Mouse (Mus musculus): ENCODE data around the gene Jun. TPM values are rescaled to one million over a fixed set of nuclear protein-coding genes. Genes with fewer than 3 reads are reported as not detected.
A peak's percentile ranks its signal among the peaks of the same experiment; 100 is the strongest.

Jun gene
- total RNA-seq (2021), result 100 to 1,000 TPM in 1 of 2 experiments, 10 to 100 TPM in 1; 98.7 to 101 TPM
- long read RNA-seq, experiment 1, transcript Jun-201 (1 exons, 3,189 nt), result major isoform, 64 of 66 reads
- long read RNA-seq, experiment 1, partial matches to known transcripts, result 0 of 66 reads
- long read RNA-seq, experiment 1, other reads (novel, unspliced or antisense), result 2 of 66 reads
- long read RNA-seq, experiment 2, transcript Jun-201 (1 exons, 3,189 nt), result major isoform, 86 of 86 reads
- long read RNA-seq, experiment 2, partial matches to known transcripts, result 0 of 86 reads
- long read RNA-seq, experiment 2, other reads (novel, unspliced or antisense), result 0 of 86 reads

DNA sequence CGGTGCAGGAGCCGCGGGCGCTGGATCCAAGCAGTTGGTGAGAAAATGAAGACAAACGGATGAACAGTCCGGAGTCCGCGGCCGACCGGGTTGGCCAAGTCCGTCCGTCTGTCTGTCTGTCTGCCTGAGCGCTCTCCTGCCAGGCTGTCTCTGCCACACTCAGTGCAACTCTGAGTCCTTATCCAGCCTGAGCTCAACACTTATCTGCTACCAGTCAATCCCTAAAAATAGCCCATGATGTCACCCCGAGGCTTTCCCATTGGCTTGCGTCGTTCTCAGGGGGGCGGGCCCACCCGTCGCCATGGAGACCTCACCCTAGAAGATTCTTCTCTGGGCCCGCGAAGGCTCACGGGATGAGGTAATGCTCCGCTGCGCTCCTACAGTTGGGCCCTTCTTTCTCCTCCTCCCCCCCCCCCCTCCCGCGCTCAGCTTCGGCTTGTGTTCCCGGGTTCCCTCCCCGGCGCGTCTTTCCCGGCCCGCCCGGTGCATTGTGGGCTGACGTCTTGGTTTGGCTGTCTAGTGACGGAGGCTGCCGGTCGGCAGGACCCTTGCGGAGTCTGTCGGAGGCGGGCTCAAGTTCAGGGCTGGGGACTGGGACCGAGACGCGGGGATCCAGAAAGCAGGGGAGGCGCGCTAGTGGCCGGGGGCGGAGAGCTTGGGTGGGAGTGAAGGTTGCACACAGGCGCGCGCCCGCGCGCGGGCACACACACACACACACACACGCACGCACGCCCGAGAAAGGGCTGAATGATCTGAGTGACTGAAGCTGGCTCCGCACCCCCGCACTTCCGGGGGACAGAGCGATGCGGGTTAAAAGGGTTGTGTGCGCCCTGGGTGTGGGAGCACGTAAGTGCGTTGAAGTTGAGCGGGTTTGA is at the start of gene Jun:
Gene Jun (minus strand): TSS at position 198 of the 875 bp plus-strand sequence.
- TF ChIP-seq CTCF (conservative IDR thresholded peaks at IDR 0.05), result no peak
- peak; percentile 100 for DNase-seq (ENCODE audit: low spot score in 2 of 2)

DNA sequence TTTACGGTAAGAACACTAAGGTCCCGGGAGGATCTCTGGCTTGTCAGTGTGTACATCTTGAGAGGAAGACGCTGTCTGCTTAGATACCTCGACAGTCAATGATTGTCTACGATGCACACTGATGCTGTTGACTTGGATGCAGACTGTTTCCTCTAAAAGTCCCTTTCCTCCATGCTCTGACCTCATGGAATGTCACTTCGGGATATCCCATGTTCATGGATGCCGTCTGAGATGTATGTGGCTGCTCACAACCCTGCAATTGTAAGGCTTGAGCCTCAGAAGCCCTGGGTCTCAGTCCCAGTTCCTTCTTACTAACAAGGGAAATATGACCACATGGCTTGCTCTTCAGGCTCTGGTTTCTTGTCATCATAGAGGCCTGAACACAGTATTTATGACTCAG is 49.7 kb upstream of the Jun start:
- DNase-seq (ENCODE audit: low spot score in 2 of 2), result no peak
- Histone ChIP-seq H3K27ac (no peak overlapping the region), H3K4me3 (no peak overlapping the region)
- TF ChIP-seq CTCF (conservative IDR thresholded peaks at IDR 0.05), result no peak

More for the DNA sequence above, at the start of gene Jun:
- H3K4me3 ChIP-seq, result peak within 1 kb of the TSS; percentile 86
- H3K27ac ChIP-seq, result peak within 1 kb of the TSS; percentile 99

DNA sequence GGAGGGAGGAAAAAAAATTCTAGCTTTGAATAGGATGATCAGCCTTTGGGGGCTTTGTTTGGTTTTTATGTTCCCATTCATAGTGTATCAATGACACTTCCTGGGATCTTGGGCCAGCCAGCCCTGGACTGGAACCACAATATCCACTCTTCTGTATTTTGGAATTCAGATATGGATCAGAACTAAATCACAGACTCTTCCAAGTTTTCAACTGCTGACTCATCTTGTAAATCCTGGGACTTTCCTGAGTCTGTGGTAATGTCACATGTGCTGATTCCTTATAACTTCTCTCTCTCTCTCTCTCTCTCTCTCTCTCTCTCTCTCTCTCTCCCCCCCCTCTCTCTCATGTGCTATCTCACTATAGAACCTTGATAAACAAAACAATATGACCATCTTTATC is 48.7 kb upstream of the Jun start:
- no peak for TF ChIP-seq CTCF (conservative IDR thresholded peaks at IDR 0.05)
- no peak overlapping the region for H3K27ac ChIP-seq
- no peak overlapping the region for H3K4me3 ChIP-seq
- no peak for DNase-seq (ENCODE audit: low spot score in 2 of 2)

DNA sequence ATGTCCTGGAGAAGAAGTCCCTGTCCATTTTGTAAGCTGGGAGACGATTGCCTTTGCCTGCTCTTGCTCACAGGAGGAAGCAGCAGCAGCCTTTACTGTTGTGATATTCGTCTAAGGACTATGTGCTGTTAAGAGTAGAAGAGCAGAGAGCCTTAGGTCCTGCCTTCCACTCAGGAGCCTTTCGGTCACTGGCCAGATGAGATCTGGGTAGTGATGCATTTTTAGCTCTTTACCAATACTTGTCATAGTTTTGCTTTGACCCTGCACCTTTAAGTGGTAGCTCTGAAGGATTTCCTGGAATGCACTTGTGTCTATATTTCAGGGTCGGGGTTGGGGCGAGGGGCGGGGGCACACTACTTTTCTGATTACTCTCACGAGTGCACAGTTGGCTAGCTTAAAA is 47.4 kb upstream of the Jun start:
- no peak overlapping the region for H3K27ac ChIP-seq
- H3K4me3 ChIP-seq, result no peak overlapping the region
- TF ChIP-seq CTCF (conservative IDR thresholded peaks at IDR 0.05), result no peak
- no peak for DNase-seq (ENCODE audit: low spot score in 2 of 2)

DNA sequence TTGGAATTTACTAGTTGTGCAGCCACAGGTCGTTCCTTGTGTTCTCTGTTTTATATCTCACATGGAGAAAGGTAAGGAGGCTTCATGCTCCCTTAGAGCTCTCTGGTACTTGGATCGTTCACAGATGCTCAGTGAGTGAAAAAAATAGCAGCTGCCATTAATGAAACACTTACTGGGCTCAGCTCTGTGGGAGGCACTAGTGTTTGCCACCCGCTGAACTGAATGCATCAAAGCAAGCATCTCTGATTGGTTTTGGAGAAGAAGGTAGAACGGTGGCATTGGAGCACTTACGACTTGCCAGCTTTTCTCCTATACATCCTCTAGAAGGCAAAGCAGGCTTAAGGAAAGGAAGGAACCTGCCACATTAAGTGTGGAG is 46.7 kb upstream of the Jun start:
- H3K27ac ChIP-seq, result peak overlapping the region; percentile 41; the same call in 1 of the 2 replicates
- DNase-seq (ENCODE audit: low spot score in 2 of 2), result no peak
- no peak for TF ChIP-seq CTCF (conservative IDR thresholded peaks at IDR 0.05)

DNA sequence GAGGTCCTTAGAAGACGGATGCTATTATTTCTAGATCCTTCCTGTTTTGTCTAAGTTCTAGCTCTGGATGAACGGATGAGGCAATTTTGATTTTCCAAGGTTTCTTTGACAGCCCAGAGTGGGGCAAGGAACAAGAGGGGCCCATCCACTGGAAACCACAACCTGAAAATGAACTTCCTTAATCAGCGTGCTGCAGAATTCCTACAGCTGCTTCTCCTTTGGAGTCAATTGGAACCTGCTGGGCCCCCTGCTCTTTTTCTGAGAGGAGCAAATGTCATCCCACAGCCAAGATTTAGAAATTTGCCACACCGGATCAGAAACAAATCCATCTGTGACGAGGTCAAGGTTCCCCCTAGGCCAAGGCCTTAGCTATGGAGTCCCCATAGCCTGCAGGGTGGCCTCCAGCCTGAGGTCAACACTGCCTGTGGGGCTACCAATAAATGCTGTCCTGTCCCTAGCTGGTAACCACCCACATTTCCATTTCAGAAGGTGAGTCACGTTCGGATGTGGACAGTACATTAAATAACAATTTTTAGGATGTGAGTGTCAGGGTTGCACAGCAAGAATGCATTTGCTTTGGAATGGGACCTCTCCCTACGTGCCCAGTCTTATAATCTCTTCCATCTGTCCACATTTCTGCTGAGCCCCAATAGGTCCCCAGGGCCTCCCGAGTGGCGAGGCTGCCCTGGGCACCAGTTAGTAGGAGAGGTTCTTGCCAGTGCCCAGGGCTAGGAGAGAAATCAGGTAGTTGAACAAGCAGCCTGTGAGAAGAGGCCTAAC is 46.1 kb upstream of the Jun start:
- DNase-seq (ENCODE audit: low spot score in 2 of 2), result no peak
- H3K27ac ChIP-seq, result peak overlapping the region; percentile 41; the same call in 1 of the 2 replicates
- H3K4me3 ChIP-seq, result no peak overlapping the region
- no peak for TF ChIP-seq CTCF (conservative IDR thresholded peaks at IDR 0.05)

More for the DNA sequence above, 46.7 kb upstream of the Jun start:
- H3K4me3 ChIP-seq, result no peak overlapping the region

DNA sequence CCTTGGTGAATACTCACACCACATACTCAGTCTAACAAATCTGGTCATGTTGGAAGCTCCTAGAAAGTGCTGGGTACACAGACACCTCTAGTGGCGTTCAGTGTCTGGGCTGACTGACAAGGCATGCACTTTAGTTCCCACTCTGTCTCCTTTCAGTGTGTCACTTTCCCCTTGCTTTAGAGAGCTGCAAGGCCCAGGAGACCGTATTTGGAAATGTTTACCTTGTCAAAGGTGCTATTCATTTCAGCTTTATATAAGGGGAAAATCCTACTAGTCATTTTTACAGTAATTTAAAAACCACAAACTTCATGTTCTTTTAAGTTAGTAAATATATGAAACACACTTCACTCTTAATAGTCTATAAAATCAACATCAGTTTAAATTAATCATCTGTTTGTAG is 44.7 kb upstream of the Jun start:
- TF ChIP-seq CTCF (conservative IDR thresholded peaks at IDR 0.05), result no peak

DNA sequence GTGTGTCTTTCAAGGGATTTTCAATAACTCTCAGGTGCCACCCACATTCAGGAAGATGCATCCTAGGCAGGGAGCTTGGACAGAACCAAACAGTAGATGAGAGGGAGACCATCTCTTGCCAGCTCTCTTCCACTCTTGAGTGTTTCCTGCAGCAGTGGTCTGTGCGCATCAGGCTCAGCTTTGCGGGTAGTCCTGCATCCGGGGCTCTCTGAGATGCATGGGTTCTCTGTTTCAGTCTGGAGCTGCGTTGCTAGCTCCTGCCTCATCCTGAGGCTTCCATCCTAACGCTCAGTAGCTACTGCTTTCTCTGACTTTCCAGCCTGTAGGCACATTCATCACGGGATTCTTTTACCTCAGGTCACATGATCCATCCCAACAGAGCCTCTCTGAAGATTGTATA is 43.9 kb upstream of the Jun start:
- no peak for DNase-seq (ENCODE audit: low spot score in 2 of 2)
- H3K4me3 ChIP-seq, result no peak overlapping the region
- no peak for TF ChIP-seq CTCF (conservative IDR thresholded peaks at IDR 0.05)

More for the DNA sequence above, 44.7 kb upstream of the Jun start:
- H3K4me3 ChIP-seq, result no peak overlapping the region
- DNase-seq (ENCODE audit: low spot score in 2 of 2), result no peak
- H3K27ac ChIP-seq, result no peak overlapping the region

DNA sequence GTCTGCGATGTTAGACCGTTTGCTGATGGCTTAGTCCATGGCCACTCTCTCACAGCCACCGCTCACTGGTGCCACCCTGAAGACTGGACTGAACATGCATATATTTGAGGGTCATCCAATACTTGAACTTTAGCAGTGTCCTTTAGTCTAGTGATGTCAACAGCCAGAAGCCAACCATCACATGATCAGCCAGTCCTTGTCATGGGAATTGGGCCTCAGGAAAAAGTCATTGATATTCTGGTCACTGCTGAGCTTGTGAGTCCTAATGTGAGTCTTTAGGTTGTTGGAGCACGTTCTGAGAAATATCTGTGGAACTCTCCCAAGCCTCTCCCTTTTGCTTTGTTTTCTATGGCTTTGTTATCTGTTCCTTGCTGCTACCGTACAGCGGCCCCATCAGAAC is 43.3 kb upstream of the Jun start:
- no peak for DNase-seq (ENCODE audit: low spot score in 2 of 2)
- no peak overlapping the region for H3K4me3 ChIP-seq
- no peak for TF ChIP-seq CTCF (conservative IDR thresholded peaks at IDR 0.05)
- no peak overlapping the region for H3K27ac ChIP-seq

More for the DNA sequence above, 43.9 kb upstream of the Jun start:
- H3K27ac ChIP-seq, result no peak overlapping the region

DNA sequence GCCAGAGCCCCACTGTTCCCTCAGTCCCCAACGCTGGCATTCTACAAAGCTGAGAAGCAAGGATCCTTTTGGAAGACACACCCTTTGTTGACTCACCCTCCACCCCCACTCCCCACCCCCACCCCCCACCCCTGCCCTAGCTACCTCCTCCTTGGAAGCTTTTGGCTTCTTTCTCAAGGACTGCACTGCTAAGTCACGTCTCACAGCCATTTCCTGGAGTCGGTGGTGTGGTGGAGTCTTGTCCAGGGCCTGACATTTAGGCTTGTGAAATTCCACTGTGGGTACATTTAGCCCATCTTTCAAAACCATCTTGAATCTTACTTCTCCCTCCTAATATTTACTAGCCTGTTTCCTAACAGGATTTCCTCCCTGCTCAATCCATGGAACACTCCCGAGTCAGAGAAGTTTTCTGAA is 42.7 kb upstream of the Jun start:
- Histone ChIP-seq H3K4me3 (no peak overlapping the region), H3K27ac (no peak overlapping the region)
- DNase-seq (ENCODE audit: low spot score in 2 of 2), result no peak
- TF ChIP-seq CTCF (conservative IDR thresholded peaks at IDR 0.05), result no peak

DNA sequence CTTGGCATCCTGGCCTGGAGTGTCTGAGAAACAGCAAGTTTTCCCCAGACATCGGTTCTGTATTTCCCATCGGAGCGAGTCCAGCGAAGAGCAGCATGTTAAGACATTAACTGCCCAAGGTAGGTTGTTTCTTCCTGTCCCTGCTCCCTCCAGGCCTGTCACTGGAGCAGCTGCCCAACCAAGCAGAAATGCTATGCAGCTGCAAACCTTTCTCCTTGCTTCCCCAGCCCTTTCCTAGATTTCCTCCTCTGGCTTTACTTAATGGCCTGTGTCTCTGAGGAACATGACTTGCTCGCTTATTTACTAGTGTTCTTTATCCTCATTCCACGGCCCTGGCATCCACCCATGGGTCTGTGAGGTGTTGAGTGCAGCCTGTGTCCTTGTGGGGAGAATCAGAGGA is 41.6 kb upstream of the Jun start:
- no peak for TF ChIP-seq CTCF (conservative IDR thresholded peaks at IDR 0.05)
- H3K27ac ChIP-seq, result no peak overlapping the region
- no peak for DNase-seq (ENCODE audit: low spot score in 2 of 2)
- no peak overlapping the region for H3K4me3 ChIP-seq

DNA sequence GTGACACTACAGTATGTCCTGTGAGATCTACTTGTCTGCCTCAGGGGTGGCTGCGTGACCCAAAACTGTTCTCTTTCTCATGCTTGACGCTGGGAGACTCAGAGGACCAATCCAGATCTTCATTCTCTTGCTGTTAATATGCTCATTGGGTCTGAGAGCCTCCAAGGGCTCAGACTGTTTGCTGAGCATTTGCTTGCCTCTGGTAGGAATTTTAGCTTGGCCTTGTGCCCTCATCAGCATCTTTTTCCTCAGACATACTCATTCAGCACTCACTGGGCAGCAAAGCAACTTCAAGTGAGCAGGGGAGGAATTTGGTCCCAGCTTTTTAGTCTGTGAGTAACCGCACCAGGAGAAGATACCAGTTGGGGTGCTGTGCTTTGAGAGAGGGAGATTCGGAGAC is 40.5 kb upstream of the Jun start:
- H3K27ac ChIP-seq, result no peak overlapping the region
- TF ChIP-seq CTCF (conservative IDR thresholded peaks at IDR 0.05), result no peak
- DNase-seq (ENCODE audit: low spot score in 2 of 2), result no peak
- H3K4me3 ChIP-seq, result no peak overlapping the region

- DNase-seq (ENCODE audit: low spot score in 2 of 2), result no peak
- no peak overlapping the region for H3K4me3 ChIP-seq
- no peak for TF ChIP-seq CTCF (conservative IDR thresholded peaks at IDR 0.05)
- no peak overlapping the region for H3K27ac ChIP-seq
These were observed 39.5 kb upstream of the Jun start for GRCm38 (mm10) chr4:95091536-95091935.
